ENCODE assay signal across 7 mouse cellular contexts in genomic region chr4:57955544-57955958, GRCm38 (mm10). TPM values are rescaled to one million over a fixed set of nuclear protein-coding genes. Genes with fewer than 3 reads are reported as not detected.
A peak's percentile ranks its signal among the peaks of the same experiment; 100 is the strongest.
DNase-seq lines count a peak whose midpoint lies in the region; ATAC-seq and TF ChIP-seq lines count a peak whose summit lies in the region.

No protein-coding gene starts in this region.

- peak overlapping the region; percentile 86 for H3K4me3 ChIP-seq in hindbrain, embryonic 13.5 days
- H3K4me3 ChIP-seq in macrophage (ENCODE audit: inconsistent target) = peak overlapping the region; percentile 90
- H3K4me3 ChIP-seq in small intestine, adult 2 months (ENCODE audit: low read depth, low read length) = peak overlapping the region; percentile 89

- peaks cover 20% of the 10 kb centered on the region for H3K36me3 ChIP-seq in hindbrain, embryonic 13.5 days
- peaks cover 14% of the 10 kb centered on the region for H3K36me3 ChIP-seq in macrophage (ENCODE audit: inconsistent target)
- H3K36me3 ChIP-seq in small intestine, adult 2 months (ENCODE audit: control insufficient read depth, insufficient read depth, low read length) = peaks cover 13% of the 10 kb centered on the region

- peak overlapping the region; percentile 92 for H3K27ac ChIP-seq in hindbrain, embryonic 13.5 days
- peak overlapping the region; percentile 73 for H3K27ac ChIP-seq in macrophage
- peak overlapping the region; percentile 94 for H3K27ac ChIP-seq in small intestine, adult 2 months (ENCODE audit: insufficient read depth, low read depth, low read length)

- H3K27me3 ChIP-seq in hindbrain, embryonic 13.5 days = no peaks in the 10 kb centered on the region
- H3K27me3 ChIP-seq in small intestine, adult 2 months (ENCODE audit: control insufficient read depth, insufficient read depth, low read length) = no peaks in the 10 kb centered on the region

- no peaks in the 10 kb centered on the region for H3K9me3 ChIP-seq in hindbrain, embryonic 13.5 days

- TF ChIP-seq CTCF in small intestine, adult 2 months (IDR thresholded peaks at IDR 0.05; ENCODE audit: extremely low read depth, insufficient read length, insufficient replicate concordance, low read depth, low read length) = no peak

- peaks cover 36% of the 10 kb centered on the region for H3K4me1 ChIP-seq in hindbrain, embryonic 13.5 days (replicated peaks)
- peaks cover 22% of the 10 kb centered on the region; the same call in 1 of the 2 replicates for H3K4me1 ChIP-seq in small intestine, adult 2 months (ENCODE audit: control insufficient read depth, insufficient read depth, insufficient read length, low read length)

- ATAC-seq in hindbrain, embryonic 13.5 days (ENCODE audit: low FRiP score) = no peak

- under 1% methylated on average over 25 of the region's 25 CpGs for WGBS in hindbrain, embryonic 13.5 days
- 6% methylated on average over 25 of the region's 25 CpGs for WGBS in macrophage (ENCODE audit: missing documents)
- under 1% methylated on average over 25 of the region's 25 CpGs for WGBS in small intestine, adult 2 months

- H3K79me2 ChIP-seq in macrophage (ENCODE audit: inconsistent target) = peaks cover 54% of the 10 kb centered on the region

- H3K9ac ChIP-seq in hindbrain, embryonic 13.5 days = peak overlapping the region; percentile 92

- peak overlapping the region; percentile 79 for H3K4me2 ChIP-seq in hindbrain, embryonic 13.5 days

- peak; percentile 87 for DNase-seq in R1 (ENCODE audit: low read depth, low spot score)
- DNase-seq in cerebellum, adult 9-10 months = peak; percentile 66
- peak; percentile 37 to 46 for DNase-seq in frontal cortex, postnatal 14 days (ENCODE audit: low spot score in 2 of 2)
- peak; percentile 61 to 72 for DNase-seq in left cerebral cortex, adult 18-20 months (ENCODE audit: low spot score in 2 of 2)

- TF ChIP-seq POLR2A in small intestine, adult 2 months (IDR thresholded peaks at IDR 0.05; ENCODE audit: low read depth, low read length) = peak; percentile 48

RNA-seq across cellular contexts. Expression of gene Txn1, which starts 0.7 kb away (rescaled TPM):
- polyA plus RNA-seq in hindbrain, embryonic 13.5 days (2015; fragmentation: Nextera tagmentation; extraction: Ambion mirVana) = 274 and 282 TPM in 2 replicates
- total RNA-seq in left cerebral cortex, adult 18-20 months (2021) = 100 to 1,000 TPM in 1 of 2 experiments, 10 to 100 TPM in 1; 98.3 to 104 TPM
- 10 to 100 TPM in 25 of 26 experiments, 1 to 10 TPM in 1; 8.4 to 52.5 (median 27.3) TPM for total RNA-seq in macrophage (2018; cell fraction: chromatin; rRNA removed)
- total RNA-seq in macrophage (2018; cell fraction: cytosol; rRNA removed) = 100 to 1,000 TPM; 190 to 516 (median 338) TPM
- 100 to 1,000 TPM in 13 of 26 experiments, 10 to 100 TPM in 13; 26.1 to 225 (median 97.9) TPM for total RNA-seq in macrophage (2018; cell fraction: nucleus; rRNA removed)
- polyA plus RNA-seq in macrophage (2018) = 110 to 313 TPM (median 221 TPM) in 3 replicates
- 67.4 and 181 TPM in 2 replicates for polyA plus RNA-seq in small intestine, adult 2 months (2012; rRNA removed)

RNA-seq across cellular contexts. Expression of gene D630039A03Rik, which starts 39.5 kb away (rescaled TPM):
- polyA plus RNA-seq in hindbrain, embryonic 13.5 days (2015; fragmentation: Nextera tagmentation; extraction: Ambion mirVana) = 0.09 and 0.19 TPM in 2 replicates
- total RNA-seq in left cerebral cortex, adult 18-20 months (2021) = under 1 TPM in 1 of 2 experiments, not detected in 1; 0.21 TPM
- not detected for total RNA-seq in macrophage (2018; cell fraction: chromatin; rRNA removed)
- total RNA-seq in macrophage (2018; cell fraction: cytosol; rRNA removed) = not detected
- not detected for total RNA-seq in macrophage (2018; cell fraction: nucleus; rRNA removed)
- polyA plus RNA-seq in macrophage (2018) = not detected in 3 replicates
- 3.2 and 13.4 TPM in 2 replicates for polyA plus RNA-seq in small intestine, adult 2 months (2012; rRNA removed)

RNA-seq across cellular contexts. Expression of gene Txndc8, which starts 53.4 kb away (rescaled TPM):
- not detected in 2 replicates for polyA plus RNA-seq in hindbrain, embryonic 13.5 days (2015; fragmentation: Nextera tagmentation; extraction: Ambion mirVana)
- not detected for total RNA-seq in left cerebral cortex, adult 18-20 months (2021)
- total RNA-seq in macrophage (2018; cell fraction: chromatin; rRNA removed) = not detected
- total RNA-seq in macrophage (2018; cell fraction: cytosol; rRNA removed) = not detected
- not detected for total RNA-seq in macrophage (2018; cell fraction: nucleus; rRNA removed)
- polyA plus RNA-seq in macrophage (2018) = not detected in 3 replicates
- not detected in 2 replicates for polyA plus RNA-seq in small intestine, adult 2 months (2012; rRNA removed)
